Mouse (Mus musculus) spleen, adult 2 months (tissue): ENCODE measurements around the gene Ina. TPM values are rescaled to one million over a fixed set of nuclear protein-coding genes. Genes with fewer than 3 reads are reported as not detected.
A peak's percentile ranks its signal among the peaks of the same experiment; 100 is the strongest.

ENCODE experiments used
- DNase-seq, 2 experiments: peaks; one replicate each; pipeline versions ENCODE4 v3.0.0 to v3.0.0-alpha.2; 2012 to 2021; ENCODE audit warnings: low spot score in 2 of 2, low read depth in 1 of 2
- H3K27ac ChIP-seq: fragments of 200-500 bp; 2 replicates; pipeline ENCODE4 v1.5.1; 2012; ENCODE audit warnings: low read length, inconsistent platforms; ENCODE audit not compliant: insufficient read depth
- H3K27me3 ChIP-seq: fragments of 200-500 bp; 2 replicates; pipeline ENCODE4 v1.6.1; 2012; ENCODE audit warnings: mild to moderate bottlenecking, moderate library complexity, low read length, inconsistent platforms; ENCODE audit not compliant: control insufficient read depth, insufficient read depth
- H3K36me3 ChIP-seq: fragments of 200-500 bp; 2 replicates; pipeline ENCODE4 v1.6.1; 2012; ENCODE audit warnings: mild to moderate bottlenecking, low read length, inconsistent platforms; ENCODE audit not compliant: control insufficient read depth, insufficient read depth
- H3K4me1 ChIP-seq: fragments of 200-500 bp; 2 replicates; pipeline ENCODE4 v1.6.1; 2011; ENCODE audit warnings: inconsistent platforms; ENCODE audit not compliant: control insufficient read depth, insufficient read depth, insufficient read length
- H3K4me3 ChIP-seq: fragments of 200-500 bp; 2 replicates; pipeline ENCODE4 v1.5.1; 2011; ENCODE audit warnings: mild to moderate bottlenecking, inconsistent platforms; ENCODE audit not compliant: insufficient read depth, insufficient read length; ENCODE audit errors: extremely low read depth
- CTCF ChIP-seq: fragments of 200-500 bp; IDR thresholded peaks from 2 replicates; pipeline ENCODE4 v1.5.1; 2011; ENCODE audit warnings: mild to moderate bottlenecking, inconsistent platforms; ENCODE audit not compliant: insufficient read depth, insufficient read length, insufficient replicate concordance; ENCODE audit errors: extremely low read depth
- POLR2A ChIP-seq: fragments of 200-500 bp; IDR thresholded peaks from 2 replicates; pipeline ENCODE4 v1.6.1; 2011; ENCODE audit warnings: low read depth, low read length, inconsistent platforms
- WGBS: fragments of 180-500 bp; shearing (Covaris S2); methylation state at CpG from one replicate; pipeline ENCODE4 v1.1.7; 2018; 5-methylcytosine and 5-hydroxymethylcytosine counted together
- polyA plus RNA-seq: library from polyadenylated mRNA; depleted of rRNA; stranded (reverse); fragments of >200 nt; gene quantifications from 2 replicates; pipeline ENCODE4 v1.2.3, GENCODE M21; 2012

Gene Ina
- polyA plus RNA-seq, 1 experiment = 0.02 TPM

DNA sequence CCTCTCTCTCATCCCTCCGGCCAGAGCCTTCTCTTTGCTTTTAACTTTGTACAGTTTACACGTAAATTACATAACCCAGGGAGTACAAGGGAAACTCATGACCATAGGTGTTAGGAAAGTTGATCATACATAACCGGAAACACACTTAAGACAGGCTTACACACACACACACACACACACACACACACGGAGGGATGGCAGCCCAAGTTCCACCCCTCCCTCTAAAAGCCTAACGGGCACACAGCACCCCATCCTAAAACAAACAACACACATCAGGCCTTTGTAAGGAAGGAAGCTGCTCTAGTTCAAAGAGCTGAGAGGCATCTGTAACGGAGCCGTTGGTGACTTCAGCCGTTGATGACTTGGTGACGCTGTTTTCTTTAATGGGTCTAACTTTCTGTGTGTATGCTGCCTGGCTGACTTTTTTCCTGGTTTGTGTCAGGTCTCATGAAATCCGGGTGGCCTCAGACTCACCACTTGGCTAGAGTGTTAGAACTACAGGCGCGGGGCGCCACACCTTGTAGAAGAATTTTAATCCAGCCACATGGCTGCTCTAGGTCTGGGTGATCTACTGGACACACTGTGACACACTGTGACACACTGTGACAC is 44.3 kb upstream of the Ina start:
- Histone ChIP-seq H3K27ac (peak overlapping the region; percentile 39), H3K4me3 (peak overlapping the region; percentile 35), H3K36me3 (no peaks in the 10 kb centered on the region), H3K4me1 (peaks cover 5% of the 10 kb centered on the region; the same call in 1 of the 2 replicates), H3K27me3 (no peaks in the 10 kb centered on the region)
- TF ChIP-seq POLR2A (no peak), CTCF (no peak)
- 22% methylated on average over 13 of the region's 13 CpGs for WGBS
- DNase-seq = peak; percentile 22 to 46

DNA sequence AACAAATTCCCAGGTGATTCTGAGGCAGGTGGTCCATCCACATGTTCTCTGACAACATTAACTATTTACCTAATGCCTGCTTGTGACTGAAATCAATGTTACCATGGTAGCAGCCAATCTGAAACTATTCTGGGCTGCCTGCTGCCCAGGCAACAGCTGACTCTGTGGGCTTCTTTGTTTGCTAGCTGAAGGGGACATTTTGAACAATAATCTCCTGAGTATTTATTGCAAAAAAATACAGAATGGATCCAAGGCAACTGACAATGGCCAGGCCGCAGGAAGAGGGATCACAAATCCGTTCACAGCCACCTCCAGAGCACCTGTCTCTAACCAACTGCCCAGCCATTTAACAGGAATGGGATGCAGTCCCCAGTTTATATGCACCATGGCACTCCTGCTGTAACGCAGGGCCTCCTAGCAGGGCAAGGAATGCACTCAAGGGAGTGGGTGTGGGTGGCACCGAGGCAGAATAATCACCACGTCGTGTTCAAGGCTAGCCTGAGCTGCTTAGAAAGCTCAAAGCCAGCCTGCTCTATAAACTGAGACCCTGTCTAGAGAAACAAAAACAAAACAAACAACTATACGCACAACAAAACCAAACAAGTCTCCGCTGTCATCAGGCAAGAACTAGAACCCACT is 43.3 kb upstream of the Ina start:
- Histone ChIP-seq H3K4me3 (no peak overlapping the region), H3K36me3 (no peaks in the 10 kb centered on the region), H3K4me1 (peaks cover 5% of the 10 kb centered on the region; the same call in 1 of the 2 replicates), H3K27me3 (no peaks in the 10 kb centered on the region), H3K27ac (no peak overlapping the region)
- WGBS = 84% methylated on average over 8 of the region's 8 CpGs
- DNase-seq = no peak
- TF ChIP-seq POLR2A = no peak

DNA sequence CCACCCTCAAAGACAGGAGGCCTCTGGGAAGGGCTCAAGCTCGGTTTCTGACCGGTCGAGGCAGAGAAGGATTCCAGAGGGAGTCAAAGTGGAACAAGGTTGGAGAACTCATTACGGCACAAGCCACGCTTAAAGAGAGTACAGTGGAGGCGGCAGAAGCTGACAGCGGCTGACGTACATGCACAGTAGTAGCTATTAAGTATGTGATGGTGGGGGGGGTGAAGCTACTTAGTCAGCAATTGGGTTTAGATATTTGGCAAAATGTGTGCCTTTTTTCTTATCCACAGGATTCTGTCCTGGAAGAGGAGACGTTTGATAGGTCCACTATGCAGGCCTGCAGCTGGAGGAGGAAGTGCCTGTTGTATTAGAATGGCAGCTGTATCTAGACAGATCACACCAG is 42.8 kb upstream of the Ina start:
- Histone ChIP-seq H3K27me3 (no peaks in the 10 kb centered on the region), H3K4me3 (no peak overlapping the region), H3K4me1 (peaks cover 5% of the 10 kb centered on the region; the same call in 1 of the 2 replicates), H3K27ac (no peak overlapping the region), H3K36me3 (no peaks in the 10 kb centered on the region)
- DNase-seq = no peak
- TF ChIP-seq POLR2A (no peak), CTCF (no peak)
- WGBS = 86% methylated on average over 9 of the region's 9 CpGs

DNA sequence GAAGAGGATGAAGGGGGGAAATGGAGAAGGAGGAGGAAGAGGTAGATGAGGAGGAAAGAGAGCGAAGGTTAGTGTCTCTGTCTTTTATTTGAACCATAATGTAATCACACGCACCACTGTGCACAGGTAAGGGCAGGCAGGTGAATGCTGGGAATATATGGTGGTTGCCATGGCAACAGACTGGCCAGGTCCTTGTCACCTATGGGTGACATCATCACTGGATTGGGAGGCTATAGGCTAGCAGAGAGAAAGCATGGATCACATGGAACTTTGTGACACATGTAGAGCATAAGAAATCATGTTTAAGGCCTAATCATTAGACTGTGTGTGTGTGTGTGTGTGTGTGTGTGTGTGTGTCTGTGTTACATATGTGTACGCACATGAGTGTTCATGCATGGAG is 42.3 kb upstream of the Ina start:
- no peak for DNase-seq
- H3K4me3 ChIP-seq = no peak overlapping the region
- H3K27ac ChIP-seq = no peak overlapping the region
- peaks cover 5% of the 10 kb centered on the region; the same call in 1 of the 2 replicates for H3K4me1 ChIP-seq
- no peaks in the 10 kb centered on the region for H3K27me3 ChIP-seq
- TF ChIP-seq CTCF (no peak), POLR2A (no peak)
- 92% methylated on average over 3 of the region's 3 CpGs for WGBS
- H3K36me3 ChIP-seq = no peaks in the 10 kb centered on the region

DNA sequence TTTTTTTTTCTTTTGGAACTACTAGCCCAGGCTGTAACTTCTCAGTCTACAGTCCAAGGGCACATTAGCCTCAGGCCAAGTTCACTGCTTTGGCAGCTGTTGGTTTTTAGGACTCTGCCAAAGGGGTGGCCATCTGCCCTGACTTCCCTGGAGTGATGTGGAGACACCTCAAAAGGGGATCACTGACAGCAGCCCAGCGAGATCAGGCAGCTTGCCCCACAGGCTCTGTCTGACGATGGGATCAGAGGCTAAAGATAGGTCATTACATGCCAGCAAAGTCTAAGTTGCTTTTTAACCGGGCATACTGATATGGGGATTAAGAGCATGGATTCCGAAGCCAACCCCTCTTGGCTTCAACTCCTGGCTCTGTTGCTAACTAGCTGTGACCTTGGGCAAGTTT is 38.9 kb upstream of the Ina start:
- Histone ChIP-seq H3K4me1 (peaks cover 2% of the 10 kb centered on the region; the same call in 1 of the 2 replicates), H3K27ac (no peak overlapping the region), H3K4me3 (no peak overlapping the region), H3K36me3 (no peaks in the 10 kb centered on the region), H3K27me3 (no peaks in the 10 kb centered on the region)
- TF ChIP-seq POLR2A (no peak), CTCF (no peak)
- DNase-seq = no peak
- WGBS = 88% methylated on average over 4 of the region's 4 CpGs

DNA sequence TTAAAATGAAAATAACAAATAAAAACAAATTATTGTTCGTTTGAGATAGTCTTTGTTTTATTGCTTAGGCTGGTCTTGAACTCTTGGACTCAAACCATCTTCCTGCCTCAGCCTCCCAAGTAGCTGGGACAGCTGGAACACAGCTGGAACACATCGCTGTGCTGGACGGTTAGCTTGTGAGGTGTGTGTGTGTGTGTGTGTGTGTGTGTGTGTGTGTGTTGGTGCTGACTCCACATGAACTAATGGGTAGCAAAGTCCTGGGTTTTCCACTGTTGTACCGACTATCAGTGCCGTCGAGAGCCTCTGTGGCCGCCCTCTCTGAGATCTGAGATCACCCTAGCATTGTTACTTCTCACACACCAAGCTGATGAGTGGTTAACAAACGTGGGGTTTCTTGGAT is 38.5 kb upstream of the Ina start:
- H3K27me3 ChIP-seq = no peaks in the 10 kb centered on the region
- no peaks in the 10 kb centered on the region for H3K36me3 ChIP-seq
- 0 out of 2 replicates have a peak, but pooled peaks cover 2% of the 10 kb centered on the region for H3K4me1 ChIP-seq
- no peak overlapping the region for H3K27ac ChIP-seq
- 90% methylated on average over 8 of the region's 8 CpGs for WGBS
- TF ChIP-seq CTCF (no peak), POLR2A (no peak)
- DNase-seq = no peak
- no peak overlapping the region for H3K4me3 ChIP-seq

DNA sequence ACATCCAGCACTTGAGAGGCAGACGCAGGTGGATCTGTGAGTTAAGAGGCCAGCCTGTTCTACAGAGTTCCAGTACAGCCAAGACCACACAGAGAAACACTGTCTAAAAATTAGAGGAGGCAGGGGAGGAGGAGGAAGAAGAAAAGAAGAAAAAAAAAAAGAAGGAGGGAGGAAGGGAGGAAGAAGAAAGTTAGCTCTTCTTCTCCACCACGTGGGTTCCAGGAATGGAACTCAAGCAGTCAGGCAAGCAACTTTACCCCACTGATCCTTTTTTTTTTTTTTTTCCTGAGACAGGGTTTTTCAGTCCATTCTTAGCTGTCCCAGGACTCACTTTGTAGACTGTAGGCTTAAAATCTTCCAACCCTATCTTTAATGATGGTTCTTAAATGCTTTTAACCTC is 37.8 kb upstream of the Ina start:
- TF ChIP-seq CTCF (no peak), POLR2A (no peak)
- Histone ChIP-seq H3K27ac (no peak overlapping the region), H3K4me1 (0 out of 2 replicates have a peak, but pooled peaks cover 2% of the 10 kb centered on the region), H3K4me3 (no peak overlapping the region), H3K36me3 (no peaks in the 10 kb centered on the region), H3K27me3 (no peaks in the 10 kb centered on the region)
- 37% methylated on average over 2 of the region's 2 CpGs for WGBS
- DNase-seq = no peak
